Mouse (Mus musculus): ENCODE results near the gene Setd7.

DNA sequence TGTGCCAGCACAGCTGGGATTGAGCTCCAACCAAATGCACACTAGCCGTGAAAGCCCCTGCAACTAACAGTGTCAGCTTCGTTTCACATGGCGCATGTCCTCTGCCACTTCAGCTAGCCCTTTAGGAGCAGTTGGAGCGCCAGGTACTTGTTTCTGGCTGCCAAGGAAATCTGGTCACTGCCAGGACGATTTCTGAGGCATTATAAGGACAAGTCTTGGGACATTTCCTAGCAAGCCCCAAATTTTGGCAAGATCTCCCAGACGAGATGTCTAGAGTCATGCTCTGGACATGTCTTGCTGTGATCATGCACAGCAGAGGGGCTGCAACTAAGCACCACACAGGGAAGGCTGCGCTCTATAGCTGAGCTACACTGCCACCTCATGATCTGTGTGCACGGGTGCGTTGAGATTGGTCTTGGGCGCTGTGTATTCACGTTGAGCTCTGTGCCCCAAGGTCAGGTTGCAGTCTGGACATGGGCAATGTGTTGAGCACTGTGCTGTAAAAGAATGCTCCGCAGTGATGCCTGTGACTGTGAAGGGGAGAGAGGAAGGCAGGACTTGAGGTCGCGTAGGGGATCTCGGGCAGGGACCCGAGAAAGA is 35.4 kb downstream of the Setd7 start:
- TF ChIP-seq POLR2A (IDR thresholded peaks at IDR 0.05; ENCODE audit: borderline replicate concordance, control insufficient read depth, low read depth, low read length) (no peak), CTCF (IDR thresholded peaks at IDR 0.05; ENCODE audit: control insufficient read depth, insufficient read depth, low read length) (no peak)
